Mouse (Mus musculus): ENCODE data around the gene Epb41l2.

DNA sequence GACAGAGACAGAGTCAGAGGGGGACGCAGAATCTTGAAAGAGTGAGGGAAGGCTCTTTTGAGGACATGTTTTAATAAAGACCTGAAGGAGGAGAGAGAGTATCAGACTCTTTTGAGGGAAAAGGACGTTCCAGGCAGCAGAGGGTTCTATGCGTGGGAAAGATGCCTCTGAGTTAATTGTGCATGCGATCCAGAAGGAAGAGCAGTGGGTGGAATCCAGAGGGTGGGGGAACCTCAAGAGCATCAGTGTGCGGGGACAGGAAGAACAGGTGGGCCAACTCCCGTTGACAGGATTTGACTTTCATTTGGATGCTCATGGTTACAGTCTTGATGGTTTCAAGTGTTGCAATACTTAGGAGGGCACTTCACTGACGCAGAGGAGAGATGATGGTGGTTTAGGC lies 29.5 kb upstream of the Epb41l2 start:
- TF ChIP-seq CTCF (IDR thresholded peaks at IDR 0.05; ENCODE audit: borderline replicate concordance, insufficient read depth, low read depth, low read length) = no peak
- TF ChIP-seq POLR2A (IDR thresholded peaks at IDR 0.05; ENCODE audit: borderline replicate concordance, insufficient read depth, low read length) = no peak
